Mouse (Mus musculus) frontal cortex, adult (tissue): ENCODE measurements at regions not wholly inside any gene's neighbourhood (a gene's known extent, or its start where the extent isn't known, plus 50 kb on each side); places are given as distances from the start of the nearest gene placed in this dataset.

Experiments used
- ATAC-seq: cut with Nextera tagmentation; 2 replicates; pipeline ENCODE4 v1.9.2; 2017; ENCODE audit warnings: mild to moderate bottlenecking, moderate library complexity, mixed read lengths; ENCODE audit not compliant: low TSS enrichment

GRCm38 (mm10) chr1:154080505-154081380 is 120.2 kb upstream of the Zfp648 start:
- no peak for ATAC-seq

- ATAC-seq: no peak
Measured at GRCm38 (mm10) chr1:154086145-154086544, 114.8 kb upstream of the Zfp648 start.

GRCm38 (mm10) chr1:154089815-154090214 is 111.2 kb upstream of the Zfp648 start:
- no peak for ATAC-seq

GRCm38 (mm10) chr1:154090521-154091490 is 110.2 kb upstream of the Zfp648 start:
- ATAC-seq: no peak

GRCm38 (mm10) chr1:154093549-154093948 is 107.4 kb upstream of the Zfp648 start:
- no peak for ATAC-seq

GRCm38 (mm10) chr1:154094357-154094756 is 106.6 kb upstream of the Zfp648 start:
- no peak for ATAC-seq

- no peak for ATAC-seq
Measured at GRCm38 (mm10) chr1:154096113-154096512, 104.9 kb upstream of the Zfp648 start.

- no peak for ATAC-seq
Measured at GRCm38 (mm10) chr1:154096911-154097310, 104.1 kb upstream of the Zfp648 start.

- no peak for ATAC-seq
Measured at GRCm38 (mm10) chr1:154097656-154098055, 103.3 kb upstream of the Zfp648 start.

- ATAC-seq: no peak
Measured at GRCm38 (mm10) chr1:154100556-154100955, 100.4 kb upstream of the Zfp648 start.

GRCm38 (mm10) chr1:154101433-154101832 is 99.6 kb upstream of the Zfp648 start:
- no peak for ATAC-seq

GRCm38 (mm10) chr1:154102191-154102590 is 98.8 kb upstream of the Zfp648 start:
- no peak for ATAC-seq

- ATAC-seq: peak; percentile 87
Measured at GRCm38 (mm10) chr1:154102871-154103596, 98.0 kb upstream of the Zfp648 start.

GRCm38 (mm10) chr1:154103597-154103923 is 97.4 kb upstream of the Zfp648 start:
- ATAC-seq: no peak

- no peak for ATAC-seq
Measured at GRCm38 (mm10) chr1:154104006-154104600, 96.9 kb upstream of the Zfp648 start.

- no peak for ATAC-seq
Measured at GRCm38 (mm10) chr1:154104779-154105178, 96.2 kb upstream of the Zfp648 start.

GRCm38 (mm10) chr1:154112500-154112899 is 88.5 kb upstream of the Zfp648 start:
- peak; percentile 38 for ATAC-seq

GRCm38 (mm10) chr1:154113291-154114050 is 87.5 kb upstream of the Zfp648 start:
- ATAC-seq: no peak

- no peak for ATAC-seq
Measured at GRCm38 (mm10) chr1:154116188-154116710, 84.7 kb upstream of the Zfp648 start.

GRCm38 (mm10) chr1:154117346-154117687 is 83.7 kb upstream of the Zfp648 start:
- ATAC-seq: peak; percentile 31; the same call in 1 of the 2 replicates
